Mouse (Mus musculus): ENCODE data around the gene 1700109H08Rik.
"Not testable (repeated sequence)": the region's sequence is repeated elsewhere in the genome, so short reads cannot be mapped to it uniquely, and the experiment has no call there.

1700109H08Rik gene

DNA sequence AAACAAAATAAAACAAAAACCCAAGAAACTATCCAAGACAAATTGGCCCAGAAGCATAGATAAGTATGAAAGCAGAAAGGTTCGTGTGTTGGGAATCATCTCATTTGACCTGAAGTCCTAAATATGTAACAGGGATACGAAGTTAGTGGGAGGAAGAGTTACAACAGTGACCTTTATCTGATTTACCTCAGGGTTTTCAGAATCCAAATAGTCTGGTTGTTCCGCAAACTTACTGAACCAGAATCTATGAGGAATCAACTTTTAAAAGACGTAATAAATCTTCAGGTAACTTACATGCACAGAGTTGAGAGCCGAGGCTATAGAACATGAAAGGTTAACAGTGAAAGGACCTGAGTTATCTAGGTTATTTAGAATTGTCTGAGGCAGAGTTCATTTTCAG is 27.4 kb downstream of the 1700109H08Rik start:
- no peak for DNase-seq (ENCODE audit: low read depth, low spot score)

DNA sequence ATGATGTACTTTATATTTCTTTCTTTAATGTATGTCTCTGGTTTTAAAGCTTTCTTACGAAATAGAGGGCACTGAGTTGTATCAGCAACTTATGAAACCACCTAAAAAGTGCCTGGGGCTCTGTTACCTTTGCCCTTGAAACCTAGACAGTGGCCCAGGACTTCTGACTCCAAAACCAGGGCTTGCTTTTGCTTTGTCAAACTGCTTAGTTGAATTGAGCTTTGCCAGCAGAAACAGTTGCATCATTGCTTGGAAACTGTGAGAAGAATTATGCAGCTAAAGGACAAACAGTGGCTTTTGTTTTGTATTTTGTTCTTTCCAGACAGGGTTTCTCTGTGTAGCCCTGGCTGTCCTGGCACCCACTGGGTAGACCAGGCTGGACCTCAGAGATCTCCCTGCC is 28.9 kb downstream of the 1700109H08Rik start:
- no peak for DNase-seq (ENCODE audit: low read depth, low spot score)

DNA sequence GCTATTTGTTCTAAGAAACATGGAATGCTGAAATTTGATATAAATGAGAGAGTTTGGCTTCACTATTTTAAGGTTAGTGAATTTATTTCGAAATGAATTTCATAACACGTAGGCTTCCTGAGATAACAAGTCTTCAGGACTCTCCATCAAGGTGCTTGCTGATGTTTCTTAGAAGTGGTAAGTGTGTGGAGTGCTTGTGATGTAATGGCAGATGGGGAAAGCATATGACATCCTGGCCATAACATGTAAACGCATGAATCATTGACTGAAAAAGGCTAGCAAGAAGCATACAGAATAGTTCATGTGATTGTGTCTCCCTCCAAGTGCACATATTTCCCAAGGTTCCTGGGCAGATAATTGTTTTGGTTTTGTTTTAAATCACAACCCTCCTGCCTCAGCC is 29.4 kb downstream of the 1700109H08Rik start:
- no peak for DNase-seq (ENCODE audit: low read depth, low spot score)

DNA sequence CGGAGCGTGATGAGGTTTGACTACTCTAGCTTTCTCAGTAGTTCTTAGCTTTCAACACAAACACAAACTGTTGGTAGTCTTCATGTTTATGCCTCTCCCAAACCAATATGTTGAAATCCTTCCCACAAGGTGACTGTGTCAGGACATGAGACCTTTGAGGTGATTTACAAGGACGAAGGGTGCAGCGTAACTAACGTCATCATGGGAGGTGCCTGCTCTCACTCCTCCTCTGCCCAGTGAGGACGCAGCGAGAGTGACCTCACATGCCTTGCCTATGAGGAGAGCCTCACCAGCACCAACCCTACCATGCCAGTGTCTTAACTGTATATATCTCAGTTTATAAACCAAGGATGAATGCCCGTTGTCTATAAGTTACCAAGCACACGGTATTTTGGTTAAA is 35.7 kb downstream of the 1700109H08Rik start:
- DNase-seq (ENCODE audit: low read depth, low spot score) = no peak

DNA sequence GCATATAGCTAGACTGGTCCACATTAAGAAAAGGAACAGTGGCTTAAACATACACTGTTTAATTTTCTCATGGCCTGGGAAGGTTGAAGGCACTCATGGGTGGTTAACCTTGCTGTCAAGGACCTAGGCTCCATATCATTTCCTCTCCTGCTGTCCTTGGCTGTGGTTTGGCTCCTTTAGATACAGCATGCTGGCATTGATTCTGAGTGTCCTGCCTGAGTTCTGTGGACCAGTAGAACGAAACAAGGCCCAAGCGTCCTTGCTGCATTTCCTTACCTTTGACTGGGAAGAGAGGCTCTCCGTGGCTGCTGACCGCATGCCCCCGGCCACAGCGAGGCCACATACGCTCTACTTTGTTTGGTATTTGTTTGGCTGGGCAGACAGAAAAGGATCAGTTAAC is 37.9 kb downstream of the 1700109H08Rik start:
- DNase-seq (ENCODE audit: low read depth, low spot score) = no peak

DNA sequence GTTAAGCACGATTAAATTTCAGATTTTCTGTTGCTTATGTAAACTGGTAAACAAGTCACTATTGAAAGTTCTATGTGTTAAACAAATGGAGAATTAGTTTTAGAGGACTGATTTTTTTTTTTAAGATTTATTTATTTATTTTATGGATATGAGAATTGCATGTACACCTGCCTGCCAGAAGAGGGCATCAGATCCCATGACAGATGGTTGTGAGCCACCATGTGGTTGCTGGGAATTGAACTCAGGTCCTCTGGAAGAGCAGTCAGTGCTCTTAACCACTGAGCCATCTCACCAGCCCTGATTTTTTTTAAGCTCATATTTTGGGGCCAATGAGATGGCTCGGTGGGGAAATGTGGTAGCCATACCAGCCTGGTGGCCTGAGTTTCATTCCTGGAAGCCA is 40.5 kb downstream of the 1700109H08Rik start:
- DNase-seq (ENCODE audit: low read depth, low spot score) = not testable (repeated sequence)

DNA sequence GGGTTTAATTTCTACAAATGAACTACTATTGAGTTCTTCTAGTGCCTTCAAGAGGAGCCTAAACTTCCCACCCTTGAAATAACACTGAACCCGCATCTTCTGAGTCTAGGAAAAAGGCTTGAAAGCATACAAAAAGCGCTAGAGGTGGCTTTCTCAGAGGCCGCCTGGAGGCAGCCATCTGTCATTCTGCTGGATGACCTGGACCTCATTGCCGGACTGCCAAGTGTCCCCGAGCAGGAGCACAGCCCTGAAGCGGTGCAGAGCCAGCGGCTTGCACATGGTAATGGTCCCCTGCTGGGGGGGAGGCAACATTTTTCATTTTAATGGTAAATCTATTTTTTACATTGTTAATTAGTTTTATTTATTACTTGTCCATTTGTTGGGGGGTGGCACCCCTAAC is 49.1 kb downstream of the 1700109H08Rik start:
- DNase-seq (ENCODE audit: low read depth, low spot score) = no peak

DNA sequence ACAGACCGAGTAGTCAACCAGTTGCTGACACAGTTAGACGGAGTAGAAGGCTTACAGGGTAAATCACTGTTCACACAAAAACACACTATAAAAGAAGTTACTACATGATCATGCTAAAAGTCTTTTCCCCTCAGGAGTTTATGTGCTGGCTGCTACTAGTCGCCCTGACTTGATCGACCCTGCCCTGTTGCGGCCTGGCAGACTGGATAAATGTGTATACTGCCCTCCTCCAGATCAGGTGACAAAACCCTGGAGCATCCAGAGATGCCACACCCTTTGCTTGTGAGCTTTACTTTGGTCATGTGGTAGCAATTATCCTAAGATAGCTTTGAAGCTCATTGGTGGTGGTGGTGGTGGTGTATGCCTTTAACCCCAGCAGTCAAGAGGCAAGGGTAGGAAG is 58.7 kb downstream of the 1700109H08Rik start:
- DNase-seq (ENCODE audit: low read depth, low spot score) = no peak

DNA sequence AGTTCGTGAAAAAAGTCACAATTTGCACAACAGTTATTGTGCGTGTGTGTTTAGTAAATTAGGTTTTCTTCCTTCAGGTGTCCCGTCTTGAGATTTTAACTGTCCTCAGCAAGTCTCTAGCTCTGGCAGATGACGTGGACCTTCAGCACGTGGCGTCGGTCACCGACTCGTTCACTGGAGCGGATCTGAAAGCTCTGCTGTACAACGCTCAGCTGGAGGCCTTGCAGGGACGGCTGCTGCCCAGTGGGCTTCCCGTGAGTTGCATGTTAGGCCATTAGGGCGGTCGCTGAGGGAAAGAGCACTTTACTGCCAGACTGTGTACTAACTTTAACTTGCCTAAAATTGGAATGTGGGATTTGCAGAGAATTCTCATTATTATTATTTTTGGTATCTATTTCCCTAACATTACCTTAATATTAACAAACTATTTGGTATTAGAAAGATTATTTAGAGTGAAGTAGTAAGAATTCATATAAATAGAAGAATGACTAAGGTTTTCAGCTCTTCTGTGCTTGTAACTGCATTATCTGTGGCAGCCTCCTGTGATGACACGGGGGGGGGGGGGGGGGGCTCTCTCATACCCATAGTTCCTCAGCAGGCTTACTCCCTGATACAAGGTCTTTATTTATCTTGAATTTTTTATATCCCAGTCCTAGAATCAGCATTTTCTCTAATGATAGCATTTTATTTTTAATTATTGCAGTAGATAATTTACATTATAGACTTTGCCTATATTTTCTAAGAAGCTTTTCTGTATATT is 60.3 kb downstream of the 1700109H08Rik start:
- DNase-seq (ENCODE audit: low read depth, low spot score) = no peak

DNA sequence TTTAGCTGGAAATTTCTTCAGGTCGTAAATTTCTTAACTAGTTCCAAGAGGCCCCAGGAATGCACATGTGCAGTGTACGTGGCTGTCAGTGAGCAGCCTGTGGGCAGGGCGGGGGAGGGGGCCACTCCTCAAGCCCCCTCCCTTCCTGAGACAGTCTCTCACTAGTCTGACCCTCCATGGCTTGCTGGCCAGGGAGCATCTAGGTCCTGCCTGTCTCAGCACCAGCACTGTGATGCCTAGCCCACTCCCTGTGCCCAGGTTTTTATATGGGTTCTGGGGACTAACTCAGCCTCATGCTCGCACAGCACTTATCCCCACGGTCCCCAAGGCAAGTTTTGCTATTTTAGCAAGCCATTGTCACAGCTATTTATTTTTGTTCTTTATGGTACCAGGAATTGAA is 60.9 kb downstream of the 1700109H08Rik start:
- no peak for DNase-seq (ENCODE audit: low read depth, low spot score)

DNA sequence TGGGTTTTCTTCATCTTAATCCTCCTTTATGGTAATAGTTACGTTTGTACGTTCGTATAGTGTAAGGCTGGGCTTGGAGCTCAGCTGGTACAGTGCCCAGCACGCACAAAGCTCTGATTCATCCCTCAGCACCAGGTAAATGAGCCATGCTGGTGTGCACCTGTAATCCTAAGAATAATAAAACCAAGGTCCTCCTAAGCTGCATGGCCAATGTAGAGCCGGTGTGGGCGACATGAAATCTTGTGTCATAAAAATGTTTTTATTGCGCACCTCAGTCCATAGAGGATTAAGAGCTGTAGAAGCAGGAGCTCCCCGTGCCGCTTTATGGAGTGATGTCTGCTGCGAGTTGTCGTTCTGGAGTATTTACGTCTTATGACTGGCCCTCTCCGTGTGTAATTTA is 61.9 kb downstream of the 1700109H08Rik start:
- DNase-seq (ENCODE audit: low read depth, low spot score) = no peak

DNA sequence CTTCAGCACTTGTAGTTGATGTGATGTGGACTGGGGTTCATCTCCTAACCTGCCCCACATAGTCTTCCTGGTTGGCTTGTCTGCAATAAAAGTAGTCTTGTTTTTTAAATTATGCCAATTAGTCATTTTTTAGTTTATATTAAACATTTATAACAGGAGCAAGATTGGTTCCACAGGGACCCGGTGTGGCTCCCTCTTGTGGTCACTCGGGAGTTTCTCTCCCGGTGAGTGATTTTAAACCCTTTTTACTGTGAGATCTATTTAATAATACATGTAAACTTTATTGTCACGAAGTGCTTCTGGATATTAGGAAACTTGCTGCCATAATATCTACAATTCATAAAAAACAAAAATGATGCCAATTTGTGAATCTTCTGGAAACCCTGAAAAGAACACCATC is 62.6 kb downstream of the 1700109H08Rik start:
- no peak for DNase-seq (ENCODE audit: low read depth, low spot score)
